Mouse (Mus musculus): ENCODE measurements at regions not wholly inside any gene's neighbourhood (a gene's known extent, or its start where the extent isn't known, plus 50 kb on each side); places are given as distances from the start of the nearest gene placed in this dataset.

GRCm38 (mm10) chr3:131056893-131057660 lies 53.2 kb upstream of the Lef1 start:
- Histone ChIP-seq H3K9ac (no peak overlapping the region), H3K4me2 (no peak overlapping the region), H3K4me3 (no peak overlapping the region), H3K9me3 (no peaks in the 10 kb centered on the region), H3K27ac (replicated peaks) (no peak overlapping the region), H3K36me3 (no peaks in the 10 kb centered on the region), H3K4me1 (no peaks in the 10 kb centered on the region), H3K27me3 (replicated peaks) (no peaks in the 10 kb centered on the region)
- 70% methylated on average over 5 of the region's 5 CpGs for WGBS
- no peak for ATAC-seq (ENCODE audit: extremely low read depth, insufficient number of reproducible peaks, low FRiP score, low TSS enrichment)

DNA sequence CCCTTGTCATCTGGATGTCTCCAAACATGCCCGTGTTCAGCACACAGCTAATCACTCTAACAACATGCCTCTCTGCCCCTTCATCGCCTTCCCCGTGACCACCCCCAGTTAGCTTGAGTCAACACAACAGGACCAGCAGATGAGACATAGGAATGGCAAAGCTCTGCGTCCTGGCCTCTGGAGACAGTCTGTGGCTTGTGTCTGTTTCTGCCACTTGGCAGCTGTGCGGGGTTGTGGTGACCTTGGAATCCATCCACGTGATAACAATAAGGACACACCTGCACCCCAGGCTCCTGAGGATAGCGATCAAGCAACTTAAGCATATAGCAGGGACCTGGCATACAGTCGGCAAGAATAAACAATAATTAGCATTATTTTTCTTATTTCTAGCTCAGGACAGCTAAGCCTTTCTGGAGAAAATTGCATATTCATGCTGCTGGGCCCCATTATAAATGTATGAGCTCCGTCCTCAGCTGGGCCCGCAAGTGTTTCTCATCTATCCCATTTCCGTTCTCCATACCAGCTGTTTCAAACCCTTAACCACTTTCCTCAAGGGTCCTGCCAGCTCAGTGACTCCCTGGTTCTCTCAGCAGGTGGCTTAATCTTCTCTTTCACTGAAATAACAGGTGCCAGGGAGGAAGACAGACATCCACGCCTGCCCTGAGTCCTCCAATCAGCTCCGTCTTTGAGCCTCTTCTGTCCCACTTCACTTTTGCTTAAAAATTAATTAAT lies 55.9 kb upstream of the Lef1 start:
- H3K36me3 ChIP-seq, result no peaks in the 10 kb centered on the region
- no peak for ATAC-seq (ENCODE audit: extremely low read depth, insufficient number of reproducible peaks, low FRiP score, low TSS enrichment)
- H3K4me2 ChIP-seq, result no peak overlapping the region
- WGBS, result 64% methylated on average over 13 of the region's 13 CpGs
- H3K4me1 ChIP-seq, result no peaks in the 10 kb centered on the region
- H3K4me3 ChIP-seq, result no peak overlapping the region
- no peak overlapping the region for H3K9ac ChIP-seq
- H3K27ac ChIP-seq (replicated peaks), result no peak overlapping the region
- no peaks in the 10 kb centered on the region for H3K27me3 ChIP-seq (replicated peaks)
- no peaks in the 10 kb centered on the region for H3K9me3 ChIP-seq

DNA sequence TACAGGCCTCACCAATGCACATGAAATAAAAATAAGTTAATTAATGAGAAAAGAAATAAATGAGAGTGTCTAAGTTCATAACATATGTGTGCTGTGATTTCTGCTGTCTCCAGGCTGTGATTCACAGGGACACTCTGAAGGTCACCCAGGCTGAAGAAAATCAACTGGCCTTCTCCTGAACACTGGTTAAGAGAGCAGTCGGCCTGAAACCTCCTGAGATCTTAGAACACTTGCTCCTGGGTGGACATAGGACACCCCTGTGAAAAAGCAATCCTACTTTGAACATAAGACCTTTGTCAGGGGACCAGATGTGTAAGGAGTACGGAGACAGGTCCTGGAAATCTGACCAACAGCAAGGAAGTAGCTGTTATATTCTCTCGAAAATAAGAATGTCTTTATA lies 62.6 kb upstream of the Lef1 start:
- Histone ChIP-seq H3K27me3 (replicated peaks) (no peaks in the 10 kb centered on the region), H3K36me3 (no peaks in the 10 kb centered on the region), H3K4me3 (no peak overlapping the region), H3K27ac (replicated peaks) (no peak overlapping the region), H3K9me3 (no peaks in the 10 kb centered on the region), H3K4me1 (peaks cover 12% of the 10 kb centered on the region), H3K4me2 (no peak overlapping the region), H3K9ac (no peak overlapping the region)
- no peak for ATAC-seq (ENCODE audit: extremely low read depth, insufficient number of reproducible peaks, low FRiP score, low TSS enrichment)
- WGBS, result 65% methylated on average over 3 of the region's 3 CpGs

GRCm38 (mm10) chr3:131046412-131046811 lies 63.9 kb upstream of the Lef1 start:
- ATAC-seq (ENCODE audit: extremely low read depth, insufficient number of reproducible peaks, low FRiP score, low TSS enrichment), result no peak
- H3K27ac ChIP-seq (replicated peaks), result no peak overlapping the region
- 68% methylated on average over 5 of the region's 5 CpGs for WGBS

GRCm38 (mm10) chr3:131040214-131040825 lies 70.0 kb upstream of the Lef1 start:
- peaks cover 4% of the 10 kb centered on the region; the same call in 1 of the 2 replicates for H3K9me3 ChIP-seq
- no peak overlapping the region for H3K9ac ChIP-seq
- no peaks in the 10 kb centered on the region for H3K27me3 ChIP-seq (replicated peaks)
- no peak for ATAC-seq (ENCODE audit: extremely low read depth, insufficient number of reproducible peaks, low FRiP score, low TSS enrichment)
- H3K4me2 ChIP-seq, result no peak overlapping the region
- no peaks in the 10 kb centered on the region for H3K4me1 ChIP-seq
- H3K4me3 ChIP-seq, result no peak overlapping the region
- no peaks in the 10 kb centered on the region for H3K36me3 ChIP-seq
- WGBS, result 60% methylated on average over 4 of the region's 4 CpGs
- H3K27ac ChIP-seq (replicated peaks), result no peak overlapping the region

More at GRCm38 (mm10) chr3:131046412-131046811, 63.9 kb upstream of the Lef1 start:
- Histone ChIP-seq H3K4me2 (no peak overlapping the region), H3K9me3 (no peaks in the 10 kb centered on the region), H3K9ac (no peak overlapping the region), H3K36me3 (no peaks in the 10 kb centered on the region), H3K4me1 (peaks cover 12% of the 10 kb centered on the region), H3K27me3 (replicated peaks) (no peaks in the 10 kb centered on the region), H3K4me3 (no peak overlapping the region)

GRCm38 (mm10) chr3:131037095-131037494 lies 73.2 kb upstream of the Lef1 start:
- WGBS, result 78% methylated on average over 5 of the region's 5 CpGs
- ATAC-seq (ENCODE audit: extremely low read depth, insufficient number of reproducible peaks, low FRiP score, low TSS enrichment), result no peak

DNA sequence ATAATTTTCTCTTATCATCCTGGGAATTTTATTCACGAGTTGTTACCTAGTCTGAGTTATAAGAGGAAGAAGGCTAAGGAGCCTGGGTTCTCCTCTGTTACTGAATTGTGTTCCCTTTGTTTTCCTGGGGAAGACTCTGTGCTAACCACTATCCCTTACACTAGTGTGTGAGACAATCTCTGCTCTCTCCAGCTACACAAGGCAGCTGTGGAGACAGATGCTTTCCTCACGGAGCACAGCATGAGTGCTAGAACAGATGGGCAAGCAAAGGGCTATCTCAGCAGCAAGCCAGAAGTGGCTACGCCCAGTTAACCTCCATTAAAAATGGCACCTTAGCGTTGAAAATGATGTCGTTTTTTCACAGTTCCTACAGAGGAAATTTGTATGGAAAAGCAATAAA lies 75.5 kb upstream of the Lef1 start:
- no peak for ATAC-seq (ENCODE audit: extremely low read depth, insufficient number of reproducible peaks, low FRiP score, low TSS enrichment)
- Histone ChIP-seq H3K27ac (replicated peaks) (no peak overlapping the region), H3K4me2 (no peak overlapping the region), H3K9ac (no peak overlapping the region), H3K27me3 (replicated peaks) (no peaks in the 10 kb centered on the region), H3K4me3 (no peak overlapping the region), H3K9me3 (peaks cover 4% of the 10 kb centered on the region; the same call in 1 of the 2 replicates), H3K36me3 (no peaks in the 10 kb centered on the region), H3K4me1 (no peaks in the 10 kb centered on the region)
- 62% methylated on average over 5 of the region's 5 CpGs for WGBS

More at GRCm38 (mm10) chr3:131037095-131037494, 73.2 kb upstream of the Lef1 start:
- Histone ChIP-seq H3K9me3 (peaks cover 4% of the 10 kb centered on the region; the same call in 1 of the 2 replicates), H3K36me3 (no peaks in the 10 kb centered on the region), H3K27ac (replicated peaks) (no peak overlapping the region), H3K9ac (no peak overlapping the region), H3K27me3 (replicated peaks) (no peaks in the 10 kb centered on the region), H3K4me1 (no peaks in the 10 kb centered on the region), H3K4me2 (no peak overlapping the region), H3K4me3 (no peak overlapping the region)

GRCm38 (mm10) chr3:131026336-131026735 lies 83.9 kb upstream of the Lef1 start:
- H3K4me1 ChIP-seq, result no peaks in the 10 kb centered on the region
- ATAC-seq (ENCODE audit: extremely low read depth, insufficient number of reproducible peaks, low FRiP score, low TSS enrichment), result no peak
- no peaks in the 10 kb centered on the region for H3K27me3 ChIP-seq (replicated peaks)
- H3K4me2 ChIP-seq, result no peak overlapping the region
- WGBS, result 82% methylated on average over 7 of the region's 7 CpGs
- H3K9ac ChIP-seq, result no peak overlapping the region
- no peak overlapping the region for H3K27ac ChIP-seq (replicated peaks)
- no peaks in the 10 kb centered on the region for H3K9me3 ChIP-seq
- H3K4me3 ChIP-seq, result no peak overlapping the region
- no peaks in the 10 kb centered on the region for H3K36me3 ChIP-seq

GRCm38 (mm10) chr3:131019163-131019956 lies 90.9 kb upstream of the Lef1 start:
- H3K27me3 ChIP-seq (replicated peaks), result no peaks in the 10 kb centered on the region
- peak overlapping the region; percentile 70 for H3K9ac ChIP-seq
- no peak for ATAC-seq (ENCODE audit: extremely low read depth, insufficient number of reproducible peaks, low FRiP score, low TSS enrichment)
- no peaks in the 10 kb centered on the region for H3K9me3 ChIP-seq
- H3K4me2 ChIP-seq, result peak overlapping the region; percentile 74
- H3K4me1 ChIP-seq, result peaks cover 11% of the 10 kb centered on the region
- H3K36me3 ChIP-seq, result no peaks in the 10 kb centered on the region
- peak overlapping the region; percentile 51 for H3K4me3 ChIP-seq
- WGBS, result 10% methylated on average over 23 of the region's 23 CpGs
- H3K27ac ChIP-seq (replicated peaks), result peak overlapping the region; percentile 39; the same call in 1 of the 2 replicates

GRCm38 (mm10) chr3:131017899-131018298 lies 92.4 kb upstream of the Lef1 start:
- Histone ChIP-seq H3K4me3 (no peak overlapping the region), H3K9me3 (no peaks in the 10 kb centered on the region), H3K9ac (no peak overlapping the region), H3K27ac (replicated peaks) (no peak overlapping the region), H3K27me3 (replicated peaks) (no peaks in the 10 kb centered on the region), H3K4me1 (peaks cover 11% of the 10 kb centered on the region), H3K36me3 (no peaks in the 10 kb centered on the region), H3K4me2 (no peak overlapping the region)
- 72% methylated on average over 9 of the region's 9 CpGs for WGBS
- ATAC-seq (ENCODE audit: extremely low read depth, insufficient number of reproducible peaks, low FRiP score, low TSS enrichment), result no peak

DNA sequence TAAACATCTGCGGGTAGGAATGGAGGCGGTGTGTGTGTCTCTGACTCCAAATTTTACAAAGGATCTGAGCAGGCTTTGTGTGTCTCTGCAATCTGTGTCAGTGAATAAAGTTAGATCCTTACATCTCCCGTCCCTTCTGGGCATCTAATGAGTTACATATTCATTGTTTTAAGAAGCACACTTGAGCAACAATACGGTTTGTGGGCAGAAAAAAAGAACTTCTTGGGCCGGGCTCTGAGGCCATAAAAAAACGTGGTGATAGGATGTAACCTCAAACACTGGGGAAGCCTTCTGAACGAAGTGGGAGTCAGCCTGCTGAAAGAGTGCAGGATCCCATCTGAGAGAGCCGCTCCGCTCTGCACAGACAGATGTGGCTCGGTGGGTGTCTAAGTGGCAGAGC lies 94.2 kb upstream of the Lef1 start:
- Histone ChIP-seq H3K27me3 (replicated peaks) (no peaks in the 10 kb centered on the region), H3K36me3 (no peaks in the 10 kb centered on the region), H3K27ac (replicated peaks) (no peak overlapping the region), H3K9ac (no peak overlapping the region), H3K4me1 (peaks cover 11% of the 10 kb centered on the region), H3K4me3 (no peak overlapping the region), H3K4me2 (no peak overlapping the region), H3K9me3 (no peaks in the 10 kb centered on the region)
- no peak for ATAC-seq (ENCODE audit: extremely low read depth, insufficient number of reproducible peaks, low FRiP score, low TSS enrichment)
- 59% methylated on average over 10 of the region's 10 CpGs for WGBS
